17 mouse cellular contexts compared by ENCODE assay signal in genomic region chr5:8374297-8374906, GRCm38 (mm10). TPM values are rescaled to one million over a fixed set of nuclear protein-coding genes. Genes with fewer than 3 reads are reported as not detected.
"Had no signal": no experiment of that assay in that cellular context is flagged by ENCODE, and none has a peak within 500 bp of the region (broad histone marks: within the 10 kb centered on the region; RNA-seq: fewer than 3 reads in every experiment).

No protein-coding gene starts in this region.

- H3K27me3 ChIP-seq: neural tube, embryonic 13.5 days; neural tube, embryonic 15.5 days; stomach, embryonic 15.5 days had no signal

- H3K9me3 ChIP-seq: neural tube, embryonic 13.5 days; neural tube, embryonic 15.5 days; stomach, embryonic 15.5 days had no signal

- H3K4me1 ChIP-seq: neural tube, embryonic 13.5 days; neural tube, embryonic 15.5 days; stomach, embryonic 15.5 days had no signal

- H3K4me3 ChIP-seq: neural tube, embryonic 13.5 days; neural tube, embryonic 15.5 days; stomach, embryonic 15.5 days had no signal

- H3K27ac ChIP-seq: neural tube, embryonic 13.5 days; neural tube, embryonic 15.5 days; stomach, embryonic 15.5 days; stomach, postnatal 0 days had no signal

- DNase-seq: retina, postnatal 1 day; right cerebral cortex, adult 18-20 months; right cerebral cortex, postnatal 14 days; right cerebral cortex, postnatal 25 days; right cerebral cortex, postnatal 4 days; spleen, adult 18-20 months; thymus, adult 18-20 months; thymus, adult 2 months; thymus, postnatal 14 days; thymus, postnatal 25 days; thymus, postnatal 36 days; thymus, postnatal 4 days had no signal

- H3K36me3 ChIP-seq: neural tube, embryonic 13.5 days; neural tube, embryonic 15.5 days; stomach, embryonic 15.5 days had no signal

- H3K9ac ChIP-seq: neural tube, embryonic 13.5 days; neural tube, embryonic 15.5 days; stomach, embryonic 15.5 days had no signal

- H3K4me2 ChIP-seq: neural tube, embryonic 13.5 days; neural tube, embryonic 15.5 days; stomach, embryonic 15.5 days had no signal

RNA-seq across cellular contexts. Expression of gene Adam22, which starts 6.4 kb away (rescaled TPM):
- total RNA-seq: neutrophil, adult 5-6 weeks had no signal
